Mouse (Mus musculus) heart, postnatal 0 days (tissue): ENCODE data around the gene Kif18b. TPM values are rescaled to one million over a fixed set of nuclear protein-coding genes. Genes with fewer than 3 reads are reported as not detected.

ENCODE experiments used
- ATAC-seq: fragments of 200-750 bp; cut with Nextera tagmentation; 2 replicates; pipeline ENCODE4 v1.8.0; 2017; ENCODE audit warnings: low read depth, moderate number of reproducible peaks, moderate library complexity; ENCODE audit not compliant: insufficient read depth
- DNase-seq: peaks from one replicate; pipeline ENCODE4 v3.0.0-alpha.2; 2016; ENCODE audit warnings: low spot score
- H3K27ac ChIP-seq: fragments of 300-500 bp; sonication (generic); 2 replicates; pipeline ENCODE4 v1.5.1; 2014; ENCODE audit warnings: low read depth, mild to moderate bottlenecking
- H3K27me3 ChIP-seq: fragments of 300-500 bp; sonication (generic); 2 replicates; pipeline ENCODE4 v1.6.1; 2014; ENCODE audit warnings: low read length, mixed read lengths; ENCODE audit not compliant: control insufficient read depth, insufficient read depth
- H3K36me3 ChIP-seq: fragments of 300-500 bp; sonication (generic); replicated peaks from 2 replicates; pipeline ENCODE4 v1.6.1; 2014; ENCODE audit warnings: low read length, mixed read lengths; ENCODE audit not compliant: control insufficient read depth, insufficient read depth
- H3K4me1 ChIP-seq: fragments of 300-500 bp; sonication (generic); 2 replicates; pipeline ENCODE4 v1.6.1; 2014; ENCODE audit warnings: antibody characterized with exemption; ENCODE audit not compliant: control insufficient read depth, insufficient read depth
- H3K4me2 ChIP-seq: fragments of 300-500 bp; sonication (generic); 2 replicates; pipeline ENCODE4 v1.6.1; 2014; ENCODE audit warnings: low read depth, mild to moderate bottlenecking, low read length, moderate library complexity
- H3K4me3 ChIP-seq: fragments of 300-500 bp; sonication (generic); 2 replicates; pipeline ENCODE4 v1.5.1; 2014; ENCODE audit warnings: low read depth, low read length
- H3K9ac ChIP-seq: fragments of 300-500 bp; sonication (generic); replicated peaks from 2 replicates; pipeline ENCODE4 v1.6.1; 2014; ENCODE audit warnings: low read depth, low read length, mixed read lengths
- H3K9me3 ChIP-seq: fragments of 300-500 bp; sonication (generic); replicated peaks from 2 replicates; pipeline ENCODE4 v1.6.1; 2016; ENCODE audit warnings: low read length; ENCODE audit not compliant: control insufficient read depth
- CTCF ChIP-seq: IDR thresholded peaks from 2 replicates; pipeline ENCODE4 v1.5.1; 2016; ENCODE audit warnings: antibody characterized with exemption, control low read depth, low read depth
- EP300 ChIP-seq: IDR thresholded peaks from 2 replicates; pipeline ENCODE4 v1.6.1; 2016; ENCODE audit warnings: antibody characterized with exemption, low read depth
- WGBS: fragments of 180-500 bp; shearing (Covaris S2); extraction: QIAGEN DNeasy Blood & Tissue Kit; methylation state at CpG from one replicate; pipeline ENCODE4 v1.1.7; 2014; 5-methylcytosine and 5-hydroxymethylcytosine counted together
- polyA plus RNA-seq: library from polyadenylated mRNA; unstranded; fragments of >200 nt; fragmentation: Nextera tagmentation; extraction: Ambion mirVana; gene quantifications from 2 replicates; pipeline ENCODE4 v1.2.1, GENCODE M21; 2015
- total RNA-seq: library from RNA; depleted of rRNA; stranded (reverse); fragments of >200 nt; gene quantifications from 2 replicates; pipeline ENCODE4 v1.2.3, GENCODE M21; 2014; ENCODE audit warnings: low replicate concordance

Kif18b gene
- total and polyA plus RNA-seq, 2 experiments from 2014 or later, result 1.3 to 9.6 TPM

DNA sequence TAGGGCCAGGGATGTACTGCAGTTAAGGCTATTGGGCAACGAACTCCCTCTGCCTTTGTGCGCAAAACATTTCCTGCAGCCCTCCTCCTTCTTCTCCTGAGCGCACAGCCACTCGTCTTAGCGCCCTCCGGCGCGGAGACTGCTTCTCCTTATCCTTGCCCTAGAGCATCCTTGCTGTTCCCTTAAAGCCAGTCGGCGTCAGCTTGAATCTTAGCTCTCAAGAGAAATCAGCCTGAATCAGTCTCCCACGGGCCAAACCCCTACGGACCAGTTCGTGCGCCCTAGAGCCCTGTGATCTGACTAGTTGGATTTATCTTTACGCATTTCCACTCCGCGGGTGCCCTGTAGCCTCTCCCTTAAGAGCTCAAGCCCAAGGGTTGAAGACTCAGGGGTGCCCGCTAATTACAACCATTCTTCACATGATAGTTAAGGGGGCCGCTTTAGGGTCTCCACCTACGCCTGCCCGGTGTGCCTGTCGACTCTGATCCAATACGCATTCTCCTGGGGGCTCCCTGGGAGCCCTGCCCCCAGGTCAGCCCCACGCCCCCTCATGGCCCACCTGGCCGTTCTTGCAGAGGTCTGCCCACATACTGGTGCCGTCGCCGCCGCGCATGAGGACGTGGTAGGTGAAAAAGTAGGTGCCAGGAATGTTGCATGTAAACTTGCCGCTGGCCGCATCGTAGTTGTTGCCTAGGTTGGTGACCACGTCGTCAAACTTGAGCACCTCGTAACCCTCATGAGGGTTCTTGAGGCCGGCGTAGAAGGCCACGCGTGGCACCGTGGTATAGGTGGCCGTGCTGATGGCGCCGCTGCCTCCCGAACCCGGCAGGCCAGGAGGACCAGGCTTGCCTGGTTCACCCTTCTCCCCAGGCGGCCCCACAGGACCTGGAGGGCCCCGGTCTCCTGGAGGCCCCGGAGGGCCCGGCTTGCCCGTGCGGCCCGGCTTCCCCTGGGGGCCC lies 20.7 kb upstream of the Kif18b start:
- H3K4me1 ChIP-seq, result peaks cover 9% of the 10 kb centered on the region
- ATAC-seq, result no peak
- peak overlapping the region; percentile 53; the same call in 1 of the 2 replicates for H3K4me2 ChIP-seq
- H3K27ac ChIP-seq, result no peak overlapping the region
- WGBS, result 4% methylated on average over 54 of the region's 54 CpGs
- TF ChIP-seq CTCF, result no peak
- TF ChIP-seq EP300, result no peak
- no peak for DNase-seq
- H3K9ac ChIP-seq, result no peak overlapping the region
- H3K27me3 ChIP-seq, result peaks cover 77% of the 10 kb centered on the region
- no peaks in the 10 kb centered on the region for H3K36me3 ChIP-seq
- H3K4me3 ChIP-seq, result peak overlapping the region; percentile 31
- no peaks in the 10 kb centered on the region for H3K9me3 ChIP-seq

GRCm38 (mm10) chr11:102941236-102941635 lies 16.3 kb upstream of the Kif18b start:
- 72% methylated on average over 6 of the region's 6 CpGs for WGBS
- no peaks in the 10 kb centered on the region for H3K9me3 ChIP-seq
- H3K4me3 ChIP-seq, result no peak overlapping the region
- H3K4me1 ChIP-seq, result peaks cover 3% of the 10 kb centered on the region
- no peak overlapping the region for H3K4me2 ChIP-seq
- no peak overlapping the region for H3K27ac ChIP-seq
- no peak overlapping the region for H3K9ac ChIP-seq
- DNase-seq (no peak), ATAC-seq (no peak)
- TF ChIP-seq EP300 (no peak), CTCF (no peak)
- no peaks in the 10 kb centered on the region for H3K36me3 ChIP-seq
- peaks cover 60% of the 10 kb centered on the region for H3K27me3 ChIP-seq

- 47% methylated on average over 13 of the region's 13 CpGs for WGBS
Observed at GRCm38 (mm10) chr11:102939024-102939675, 14.2 kb upstream of the Kif18b start.

GRCm38 (mm10) chr11:102937529-102938182 lies 12.7 kb upstream of the Kif18b start:
- no peak overlapping the region for H3K9ac ChIP-seq
- H3K27me3 ChIP-seq, result peaks cover 24% of the 10 kb centered on the region
- no peak for DNase-seq
- no peaks in the 10 kb centered on the region for H3K4me1 ChIP-seq
- no peak for ATAC-seq
- H3K4me2 ChIP-seq, result no peak overlapping the region
- no peak for TF ChIP-seq EP300
- TF ChIP-seq CTCF, result no peak
- no peaks in the 10 kb centered on the region for H3K9me3 ChIP-seq
- H3K4me3 ChIP-seq, result no peak overlapping the region
- H3K27ac ChIP-seq, result no peak overlapping the region
- 58% methylated on average over 3 of the region's 3 CpGs for WGBS
- H3K36me3 ChIP-seq, result no peaks in the 10 kb centered on the region

More at GRCm38 (mm10) chr11:102939024-102939675, 14.2 kb upstream of the Kif18b start:
- H3K9ac ChIP-seq, result no peak overlapping the region
- H3K27ac ChIP-seq, result no peak overlapping the region
- H3K36me3 ChIP-seq, result no peaks in the 10 kb centered on the region
- H3K4me1 ChIP-seq, result no peaks in the 10 kb centered on the region
- ATAC-seq, result no peak
- DNase-seq, result no peak
- H3K9me3 ChIP-seq, result no peaks in the 10 kb centered on the region
- peaks cover 39% of the 10 kb centered on the region for H3K27me3 ChIP-seq
- no peak overlapping the region for H3K4me3 ChIP-seq
- no peak overlapping the region for H3K4me2 ChIP-seq
- TF ChIP-seq CTCF (no peak), EP300 (no peak)

DNA sequence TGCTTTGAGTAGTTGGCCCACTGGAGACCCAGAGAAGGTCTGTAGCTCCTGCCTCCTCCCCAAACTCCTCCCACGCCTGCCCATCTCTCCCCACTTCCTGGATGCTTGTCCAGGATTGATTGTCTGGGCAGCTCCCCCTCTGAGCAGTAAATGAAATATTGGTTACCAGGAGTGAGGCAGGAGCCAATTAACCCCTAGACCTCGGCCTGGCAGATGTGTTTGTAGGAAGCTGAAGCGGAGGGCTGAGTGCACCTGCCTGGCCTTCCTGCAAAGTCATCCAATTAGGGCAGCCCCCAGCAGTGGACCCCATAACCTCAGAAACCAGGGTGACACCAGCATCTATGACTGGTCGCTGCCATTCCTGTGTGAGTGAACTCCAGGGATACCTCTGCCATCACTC lies 11.3 kb upstream of the Kif18b start:
- peaks cover 23% of the 10 kb centered on the region for H3K27me3 ChIP-seq

More for the DNA sequence above, 11.3 kb upstream of the Kif18b start:
- Histone ChIP-seq H3K4me1 (no peaks in the 10 kb centered on the region), H3K9me3 (no peaks in the 10 kb centered on the region), H3K27ac (no peak overlapping the region), H3K4me2 (no peak overlapping the region), H3K9ac (no peak overlapping the region), H3K36me3 (no peaks in the 10 kb centered on the region), H3K4me3 (no peak overlapping the region)
- DNase-seq, result no peak
- 61% methylated on average over 4 of the region's 4 CpGs for WGBS
- ATAC-seq, result no peak
- TF ChIP-seq EP300, result no peak
- no peak for TF ChIP-seq CTCF
